Mouse (Mus musculus) kidney, postnatal 0 days (tissue): ENCODE measurements around the gene Apold1. TPM values are rescaled to one million over a fixed set of nuclear protein-coding genes. Genes with fewer than 3 reads are reported as not detected.

Source experiments
- ATAC-seq: fragments of 200-750 bp; cut with Nextera tagmentation; replicated peaks from 2 replicates; pipeline ENCODE4 v1.8.0; 2017; ENCODE audit warnings: low read depth, moderate number of reproducible peaks, moderate TSS enrichment, moderate library complexity; ENCODE audit not compliant: low FRiP score
- DNase-seq: peaks from one replicate; pipeline ENCODE4 v3.0.0-alpha.2; 2016; ENCODE audit warnings: low spot score
- H3K27ac ChIP-seq: fragments of 300-500 bp; sonication (generic); 2 replicates; pipeline ENCODE4 v1.5.1; 2014; ENCODE audit warnings: mild to moderate bottlenecking
- H3K27me3 ChIP-seq: fragments of 300-500 bp; sonication (generic); 2 replicates; pipeline ENCODE4 v1.6.1; 2014; ENCODE audit warnings: low read length, mixed read lengths; ENCODE audit not compliant: insufficient read depth
- H3K36me3 ChIP-seq: fragments of 300-500 bp; sonication (generic); 2 replicates; pipeline ENCODE4 v1.6.1; 2014; ENCODE audit warnings: low read length, mixed read lengths; ENCODE audit not compliant: insufficient read depth
- H3K4me1 ChIP-seq: fragments of 300-500 bp; sonication (generic); replicated peaks from 2 replicates; pipeline ENCODE4 v1.6.1; 2014; ENCODE audit warnings: antibody characterized with exemption, low read length, mixed read lengths; ENCODE audit not compliant: insufficient read depth
- H3K4me2 ChIP-seq: fragments of 300-500 bp; sonication (generic); 2 replicates; pipeline ENCODE4 v1.6.1; 2014; ENCODE audit warnings: mild to moderate bottlenecking, low read length, moderate library complexity, mixed read lengths
- H3K4me3 ChIP-seq: fragments of 300-500 bp; sonication (generic); replicated peaks from 2 replicates; pipeline ENCODE4 v1.5.1; 2014; ENCODE audit warnings: low read depth, low read length
- H3K9ac ChIP-seq: fragments of 300-500 bp; sonication (generic); 2 replicates; pipeline ENCODE4 v1.6.1; 2014; ENCODE audit warnings: low read depth, low read length
- H3K9me3 ChIP-seq: fragments of 300-500 bp; sonication (generic); replicated peaks from 2 replicates; pipeline ENCODE4 v1.6.1; 2016; ENCODE audit warnings: low read length, inconsistent platforms, mixed read lengths
- CTCF ChIP-seq: IDR thresholded peaks from 2 replicates; pipeline ENCODE4 v1.5.1; 2016; ENCODE audit warnings: antibody characterized with exemption, low read depth, mild to moderate bottlenecking, moderate library complexity
- WGBS: fragments of 180-500 bp; shearing (Covaris S2); extraction: QIAGEN DNeasy Blood & Tissue Kit; methylation state at CpG from one replicate; pipeline ENCODE4 v1.1.7; 2014; 5-methylcytosine and 5-hydroxymethylcytosine counted together
- polyA plus RNA-seq: library from polyadenylated mRNA; unstranded; fragments of >200 nt; fragmentation: Nextera tagmentation; extraction: Ambion mirVana; gene quantifications from 2 replicates; pipeline ENCODE4 v1.2.1, GENCODE M21; 2015

Apold1 gene
- polyA plus RNA-seq, 1 experiment from 2014 or later, result 4.4 TPM

DNA sequence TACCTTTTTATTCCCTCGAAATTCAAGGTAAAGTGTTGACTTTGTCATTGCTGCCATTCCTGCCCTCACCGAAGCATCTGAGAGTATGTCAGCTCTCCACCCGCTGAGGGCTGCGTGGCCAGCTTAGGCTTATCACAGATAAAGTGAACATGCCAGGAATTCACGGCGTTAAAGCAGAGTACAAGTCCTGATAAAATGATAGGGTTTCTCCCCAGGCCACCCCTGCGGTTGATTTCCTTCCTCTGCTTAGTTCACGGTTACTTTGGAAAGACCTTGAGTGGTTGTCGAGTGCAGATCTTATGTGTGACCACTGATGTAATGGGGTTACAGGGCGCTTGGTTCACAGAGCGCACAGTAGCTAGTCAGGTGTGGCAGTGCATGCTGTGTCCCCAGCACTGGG is 35.7 kb downstream of the Apold1 start:
- ATAC-seq (0 out of 2 replicates have a peak, but pooled peaks have one; percentile 10), DNase-seq (no peak)
- H3K27me3 ChIP-seq, result no peaks in the 10 kb centered on the region
- H3K4me3 ChIP-seq, result no peak overlapping the region
- H3K9me3 ChIP-seq, result no peaks in the 10 kb centered on the region
- no peak overlapping the region for H3K4me2 ChIP-seq
- 94% methylated on average over 11 of the region's 11 CpGs for WGBS
- H3K4me1 ChIP-seq, result peaks cover 4% of the 10 kb centered on the region; the same call in 1 of the 2 replicates
- H3K9ac ChIP-seq, result no peak overlapping the region
- H3K36me3 ChIP-seq, result peaks cover 73% of the 10 kb centered on the region
- H3K27ac ChIP-seq, result no peak overlapping the region
- no peak for TF ChIP-seq CTCF

GRCm38 (mm10) chr6:135019564-135019963 is 38.0 kb downstream of the Apold1 start:
- ATAC-seq (no peak), DNase-seq (no peak)
- no peaks in the 10 kb centered on the region for H3K9me3 ChIP-seq
- no peak overlapping the region for H3K4me2 ChIP-seq
- H3K9ac ChIP-seq, result no peak overlapping the region
- WGBS, result 90% methylated on average over 10 of the region's 10 CpGs
- no peak for TF ChIP-seq CTCF
- no peaks in the 10 kb centered on the region for H3K27me3 ChIP-seq
- H3K27ac ChIP-seq, result no peak overlapping the region
- peaks cover 90% of the 10 kb centered on the region for H3K36me3 ChIP-seq
- H3K4me3 ChIP-seq, result no peak overlapping the region
- no peaks in the 10 kb centered on the region for H3K4me1 ChIP-seq

DNA sequence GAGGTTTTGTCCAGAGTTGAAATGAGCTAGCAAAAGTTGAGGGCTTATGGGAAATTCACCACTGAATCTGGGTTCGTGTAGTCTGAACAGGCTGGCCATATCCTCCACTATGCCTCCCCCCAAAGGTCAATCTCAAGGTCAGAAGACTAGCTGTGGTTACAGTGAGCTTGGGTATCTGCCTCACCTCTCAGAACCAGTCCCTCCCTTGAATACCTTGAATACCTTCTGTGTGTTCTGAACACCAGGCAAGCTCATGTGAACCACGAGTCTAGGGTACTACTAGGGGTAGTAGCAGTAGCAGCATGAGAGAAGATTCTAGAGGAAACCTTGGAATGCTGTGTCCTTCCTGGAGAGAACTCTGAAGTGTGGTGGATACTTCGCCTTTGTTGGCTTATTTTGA is 40.1 kb downstream of the Apold1 start:
- Histone ChIP-seq H3K9ac (no peak overlapping the region), H3K9me3 (no peaks in the 10 kb centered on the region), H3K4me1 (no peaks in the 10 kb centered on the region), H3K27me3 (no peaks in the 10 kb centered on the region), H3K36me3 (peaks cover 70% of the 10 kb centered on the region), H3K4me2 (no peak overlapping the region), H3K4me3 (no peak overlapping the region), H3K27ac (no peak overlapping the region)
- 87% methylated on average over 3 of the region's 3 CpGs for WGBS
- ATAC-seq (no peak), DNase-seq (no peak)
- TF ChIP-seq CTCF, result no peak

- ATAC-seq (no peak), DNase-seq (no peak)
- no peaks in the 10 kb centered on the region for H3K9me3 ChIP-seq
- no peak for TF ChIP-seq CTCF
- no peak overlapping the region for H3K27ac ChIP-seq
- H3K27me3 ChIP-seq, result no peaks in the 10 kb centered on the region
- no peaks in the 10 kb centered on the region for H3K4me1 ChIP-seq
- 91% methylated on average over 14 of the region's 14 CpGs for WGBS
- H3K4me3 ChIP-seq, result no peak overlapping the region
- H3K36me3 ChIP-seq, result peaks cover 53% of the 10 kb centered on the region
- H3K4me2 ChIP-seq, result no peak overlapping the region
- no peak overlapping the region for H3K9ac ChIP-seq
Measured at GRCm38 (mm10) chr6:135023379-135023778, 41.9 kb downstream of the Apold1 start.

DNA sequence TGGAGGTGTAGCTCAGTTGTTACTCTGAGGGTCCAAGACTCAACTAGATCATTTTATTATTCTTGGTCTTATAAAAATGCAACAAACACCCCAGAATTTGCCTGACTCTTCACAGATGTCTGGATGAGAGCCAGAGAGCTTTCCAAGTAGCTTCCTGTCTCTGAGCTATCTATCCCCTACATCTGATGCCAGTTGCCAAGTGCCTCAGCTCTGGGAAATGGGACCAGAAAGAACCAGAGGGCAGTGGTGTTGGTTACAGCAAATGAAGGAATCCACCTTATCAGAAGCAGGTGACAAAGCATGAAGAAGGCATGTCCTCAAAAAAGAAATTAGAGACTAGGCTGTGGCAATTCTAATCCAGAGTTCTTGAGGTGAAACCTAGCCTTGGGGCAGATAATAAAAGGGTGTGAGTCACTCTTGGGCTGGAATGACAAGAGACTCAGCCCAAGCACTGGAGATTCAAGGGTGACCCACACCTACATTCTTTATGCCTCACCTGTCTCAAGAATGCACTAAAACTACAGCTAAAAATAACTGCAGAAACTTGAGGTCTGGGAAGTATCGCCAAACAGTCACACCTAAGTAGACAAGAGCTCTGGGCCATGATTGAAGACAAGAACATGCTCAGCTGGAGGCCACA is 43.4 kb downstream of the Apold1 start:
- ATAC-seq (peak; percentile 17; the same call in 1 of the 2 replicates), DNase-seq (peak; percentile 31)
- H3K9me3 ChIP-seq, result no peaks in the 10 kb centered on the region
- no peak overlapping the region for H3K27ac ChIP-seq
- H3K4me3 ChIP-seq, result no peak overlapping the region
- no peaks in the 10 kb centered on the region for H3K4me1 ChIP-seq
- WGBS, result 57% methylated on average over 1 of the region's 1 CpGs
- TF ChIP-seq CTCF, result no peak
- H3K9ac ChIP-seq, result no peak overlapping the region
- no peaks in the 10 kb centered on the region for H3K27me3 ChIP-seq
- peaks cover 39% of the 10 kb centered on the region for H3K36me3 ChIP-seq
- no peak overlapping the region for H3K4me2 ChIP-seq

- TF ChIP-seq CTCF, result peak; percentile 75
- H3K9me3 ChIP-seq, result no peaks in the 10 kb centered on the region
- DNase-seq, result peak; percentile 79
- H3K4me2 ChIP-seq, result no peak overlapping the region
- H3K27me3 ChIP-seq, result no peaks in the 10 kb centered on the region
- no peaks in the 10 kb centered on the region for H3K4me1 ChIP-seq
- H3K9ac ChIP-seq, result no peak overlapping the region
- peak; percentile 23; the same call in 1 of the 2 replicates for ATAC-seq
- H3K36me3 ChIP-seq, result peaks cover 27% of the 10 kb centered on the region
- no peak overlapping the region for H3K27ac ChIP-seq
- no peak overlapping the region for H3K4me3 ChIP-seq
- WGBS, result 14% methylated on average over 3 of the region's 3 CpGs
Measured at GRCm38 (mm10) chr6:135026232-135026631, 44.7 kb downstream of the Apold1 start.

- H3K4me1 ChIP-seq, result no peaks in the 10 kb centered on the region
- H3K4me2 ChIP-seq, result no peak overlapping the region
Measured at GRCm38 (mm10) chr6:135026755-135027154, 45.2 kb downstream of the Apold1 start.

More at GRCm38 (mm10) chr6:135026755-135027154, 45.2 kb downstream of the Apold1 start:
- Histone ChIP-seq H3K27me3 (no peaks in the 10 kb centered on the region), H3K9ac (no peak overlapping the region), H3K36me3 (peaks cover 24% of the 10 kb centered on the region; the same call in 1 of the 2 replicates), H3K4me3 (no peak overlapping the region), H3K27ac (no peak overlapping the region), H3K9me3 (no peaks in the 10 kb centered on the region)
- DNase-seq, result no peak
- no peak for TF ChIP-seq CTCF
- WGBS, result 65% methylated on average over 2 of the region's 2 CpGs
- no peak for ATAC-seq
